Mouse (Mus musculus): ENCODE measurements at regions not wholly inside any gene's neighbourhood (a gene's known extent, or its start where the extent isn't known, plus 50 kb on each side); places are given as distances from the start of the nearest gene placed in this dataset.
A peak's percentile ranks its signal among the peaks of the same experiment; 100 is the strongest.

DNA sequence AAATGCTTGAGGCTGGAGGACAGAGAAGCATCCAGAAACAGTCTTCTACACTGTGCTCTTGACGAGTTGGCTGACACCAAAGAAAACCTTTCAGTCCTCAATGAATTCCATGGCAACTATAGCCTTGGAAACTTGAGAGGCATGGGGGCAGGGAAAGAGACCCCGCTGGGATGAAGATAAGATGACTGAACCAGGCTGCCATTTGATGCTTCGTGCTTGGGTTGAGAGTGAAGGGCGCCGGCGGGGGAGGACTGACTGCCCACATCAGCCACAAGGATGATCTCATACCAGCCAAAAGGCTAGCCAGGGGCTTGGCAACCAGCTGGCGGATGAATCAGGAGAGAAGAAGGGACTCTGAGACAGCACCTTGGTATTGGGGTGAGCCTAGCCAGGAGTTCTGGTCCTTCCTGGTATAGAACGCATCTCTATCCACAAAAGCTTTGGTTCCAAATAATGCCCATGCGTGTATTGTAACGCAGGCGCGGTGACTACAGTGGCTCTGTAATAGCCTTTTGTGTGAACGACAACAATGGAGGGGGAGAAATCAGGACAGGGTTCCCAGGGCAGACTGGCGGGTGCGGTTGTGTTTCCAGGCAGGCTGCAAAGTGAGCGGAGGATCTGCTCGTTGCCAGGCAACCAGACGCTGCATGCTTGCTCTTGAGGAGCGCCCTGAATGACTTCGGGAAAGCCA is 55.0 kb upstream of the Dars start:
- ATAC-seq (ENCODE audit: insufficient read depth, low FRiP score): peak; percentile 82
- no peaks in the 10 kb centered on the region for H3K27me3 ChIP-seq (ENCODE audit: control insufficient read depth, insufficient read depth, low read length)
- H3K4me1 ChIP-seq (ENCODE audit: control insufficient read depth, insufficient read depth, low read length): peaks cover 11% of the 10 kb centered on the region
- H3K4me2 ChIP-seq (ENCODE audit: low read depth, low read length): peak overlapping the region; percentile 46
- H3K27ac ChIP-seq (ENCODE audit: low read length): no peak overlapping the region
- H3K36me3 ChIP-seq (ENCODE audit: control insufficient read depth, insufficient read depth, low read length): no peaks in the 10 kb centered on the region
- H3K9me3 ChIP-seq (replicated peaks; ENCODE audit: control insufficient read depth, low read length): no peaks in the 10 kb centered on the region
- 0 out of 2 replicates have a peak overlapping the region, but pooled peaks have one; percentile 7 for H3K9ac ChIP-seq (ENCODE audit: low read length)
- 5% methylated on average over 20 of the region's 20 CpGs for WGBS
- peak overlapping the region; percentile 26 for H3K4me3 ChIP-seq (replicated peaks; ENCODE audit: low read length)

DNA sequence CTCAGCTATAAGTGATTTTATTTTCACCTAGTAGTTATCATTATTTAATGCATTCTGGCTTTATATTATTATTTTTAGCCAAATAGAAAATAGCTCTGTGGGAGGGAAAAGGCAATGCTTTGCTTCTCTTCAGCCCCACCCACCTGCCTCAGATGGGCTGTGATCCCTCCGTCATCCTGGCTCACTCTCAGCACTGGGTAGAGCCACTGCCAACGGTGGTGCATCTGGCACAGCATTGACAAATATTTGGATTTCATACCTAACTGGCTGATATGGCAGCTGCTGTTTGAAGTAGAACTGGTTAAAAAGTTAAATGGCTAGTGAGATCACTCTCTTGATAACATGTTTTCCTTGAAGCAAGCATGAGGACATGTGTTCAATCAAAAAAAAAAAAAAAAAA is 53.6 kb upstream of the Dars start:
- Histone ChIP-seq H3K9ac (ENCODE audit: low read length) (no peak overlapping the region), H3K9me3 (replicated peaks; ENCODE audit: control insufficient read depth, low read length) (no peaks in the 10 kb centered on the region), H3K27ac (ENCODE audit: low read length) (no peak overlapping the region), H3K4me1 (ENCODE audit: control insufficient read depth, insufficient read depth, low read length) (peaks cover 11% of the 10 kb centered on the region), H3K4me2 (ENCODE audit: low read depth, low read length) (no peak overlapping the region), H3K27me3 (ENCODE audit: control insufficient read depth, insufficient read depth, low read length) (no peaks in the 10 kb centered on the region), H3K36me3 (ENCODE audit: control insufficient read depth, insufficient read depth, low read length) (no peaks in the 10 kb centered on the region), H3K4me3 (replicated peaks; ENCODE audit: low read length) (no peak overlapping the region)
- ATAC-seq (ENCODE audit: insufficient read depth, low FRiP score): no peak
- WGBS: 43% methylated on average over 2 of the region's 2 CpGs

- Histone ChIP-seq H3K36me3 (ENCODE audit: control insufficient read depth, insufficient read depth, low read length) (no peaks in the 10 kb centered on the region), H3K9ac (ENCODE audit: low read length) (no peak overlapping the region), H3K4me2 (ENCODE audit: low read depth, low read length) (no peak overlapping the region), H3K9me3 (replicated peaks; ENCODE audit: control insufficient read depth, low read length) (no peaks in the 10 kb centered on the region), H3K4me1 (ENCODE audit: control insufficient read depth, insufficient read depth, low read length) (peaks cover 11% of the 10 kb centered on the region), H3K27ac (ENCODE audit: low read length) (no peak overlapping the region), H3K4me3 (replicated peaks; ENCODE audit: low read length) (no peak overlapping the region), H3K27me3 (ENCODE audit: control insufficient read depth, insufficient read depth, low read length) (no peaks in the 10 kb centered on the region)
- no peak for ATAC-seq (ENCODE audit: insufficient read depth, low FRiP score)
- WGBS: 91% methylated on average over 7 of the region's 7 CpGs
These were observed 51.9 kb upstream of the Dars start for GRCm38 (mm10) chr1:128469054-128469453.
